Mouse (Mus musculus): ENCODE measurements around the gene Mlst8.
"Not testable (repeated sequence)": the region's sequence is repeated elsewhere in the genome, so short reads cannot be mapped to it uniquely, and the experiment has no call there.

GRCm38 (mm10) chr17:24425326-24425725 lies 53.6 kb downstream of the Mlst8 start:
- not testable (repeated sequence) for TF ChIP-seq CTCF, EP300 (IDR thresholded peaks at IDR 0.05; ENCODE audit: low read depth)

All from liver, postnatal 0 days (tissue).